Mouse (Mus musculus) testis, adult 2 months (tissue): ENCODE measurements at regions not wholly inside any gene's neighbourhood (a gene's known extent, or its start where the extent isn't known, plus 50 kb on each side); places are given as distances from the start of the nearest gene placed in this dataset.
"Not testable (repeated sequence)": the region's sequence is repeated elsewhere in the genome, so short reads cannot be mapped to it uniquely, and the experiment has no call there.

ENCODE experiments used
- H3K27ac ChIP-seq: fragments of 200-500 bp; 2 replicates; pipeline ENCODE4 v1.5.1; 2012; ENCODE audit warnings: low read depth, low read length; ENCODE audit not compliant: control insufficient read depth, insufficient read depth
- H3K27me3 ChIP-seq: fragments of 200-500 bp; 2 replicates; pipeline ENCODE4 v1.6.1; 2012; ENCODE audit warnings: mild to moderate bottlenecking, low read length, moderate library complexity; ENCODE audit not compliant: control insufficient read depth, insufficient read depth
- H3K36me3 ChIP-seq: fragments of 200-500 bp; 2 replicates; pipeline ENCODE4 v1.6.1; 2012; ENCODE audit warnings: mild to moderate bottlenecking, low read length; ENCODE audit not compliant: control insufficient read depth, insufficient read depth
- H3K4me1 ChIP-seq: fragments of 200-500 bp; 2 replicates; pipeline ENCODE4 v1.6.1; 2012; ENCODE audit warnings: low read length; ENCODE audit not compliant: control insufficient read depth, insufficient read depth
- H3K4me3 ChIP-seq: fragments of 200-500 bp; 2 replicates; pipeline ENCODE4 v1.5.1; 2012; ENCODE audit warnings: low read depth, mild to moderate bottlenecking, low read length, moderate library complexity, mixed read lengths; ENCODE audit not compliant: control insufficient read depth
- CTCF ChIP-seq: fragments of 200-500 bp; IDR thresholded peaks from 2 replicates; pipeline ENCODE4 v1.5.1; 2012; ENCODE audit warnings: low read depth, mild to moderate bottlenecking, inconsistent platforms, low read length, moderate library complexity; ENCODE audit not compliant: control insufficient read depth, insufficient read depth, insufficient replicate concordance
- POLR2A ChIP-seq: fragments of 200-500 bp; IDR thresholded peaks from 2 replicates; pipeline ENCODE4 v1.6.1; 2012; ENCODE audit warnings: low read depth, mild to moderate bottlenecking, inconsistent platforms, low read length, moderate library complexity; ENCODE audit not compliant: control insufficient read depth

DNA sequence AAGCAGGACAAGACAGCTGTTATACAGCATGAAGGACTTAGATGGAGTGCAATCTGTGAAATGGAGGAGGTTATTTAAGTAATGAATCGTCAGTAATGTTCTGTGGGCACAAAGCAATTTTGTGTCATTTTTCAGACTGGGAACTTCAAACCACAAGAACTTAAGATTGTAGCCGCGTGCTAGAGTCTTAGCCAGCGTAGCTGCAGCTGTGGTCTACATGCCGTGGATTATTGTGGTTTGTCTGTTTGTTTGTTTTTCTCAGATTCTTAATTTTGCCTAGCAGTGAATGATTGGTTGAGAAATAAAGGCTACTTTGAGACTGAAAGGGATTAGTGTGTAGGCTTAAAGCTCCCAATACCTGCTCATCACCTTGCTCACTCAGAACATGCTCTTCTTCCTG lies 348.1 kb downstream of the Sfmbt2 start:
- H3K27ac ChIP-seq: no peak overlapping the region
- TF ChIP-seq POLR2A: no peak
- TF ChIP-seq CTCF: no peak
- no peak overlapping the region for H3K4me3 ChIP-seq
- H3K36me3 ChIP-seq: no peaks in the 10 kb centered on the region
- no peaks in the 10 kb centered on the region for H3K4me1 ChIP-seq
- no peaks in the 10 kb centered on the region for H3K27me3 ChIP-seq

DNA sequence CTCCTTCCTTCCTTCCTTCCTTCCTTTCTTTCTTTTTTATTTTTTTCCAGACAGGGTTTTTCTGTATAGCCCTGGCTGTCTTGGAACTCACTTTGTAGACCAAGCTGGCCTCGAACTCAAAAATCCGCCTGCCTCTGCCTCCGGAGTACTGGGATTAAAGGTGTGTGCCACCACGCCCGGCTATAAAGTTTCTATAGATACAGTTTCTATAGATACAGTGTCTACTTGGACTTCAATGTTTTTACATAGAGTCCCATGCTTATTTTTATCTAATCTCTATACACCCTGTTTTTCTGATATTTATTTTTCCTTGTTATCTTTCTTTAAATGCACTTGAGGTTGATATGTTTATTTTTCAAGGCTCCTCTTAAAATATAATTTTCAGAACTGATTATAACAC lies 364.0 kb downstream of the Sfmbt2 start:
- not testable (repeated sequence) for H3K4me3 ChIP-seq, H3K27me3 ChIP-seq, H3K4me1 ChIP-seq, H3K27ac ChIP-seq, H3K36me3 ChIP-seq

DNA sequence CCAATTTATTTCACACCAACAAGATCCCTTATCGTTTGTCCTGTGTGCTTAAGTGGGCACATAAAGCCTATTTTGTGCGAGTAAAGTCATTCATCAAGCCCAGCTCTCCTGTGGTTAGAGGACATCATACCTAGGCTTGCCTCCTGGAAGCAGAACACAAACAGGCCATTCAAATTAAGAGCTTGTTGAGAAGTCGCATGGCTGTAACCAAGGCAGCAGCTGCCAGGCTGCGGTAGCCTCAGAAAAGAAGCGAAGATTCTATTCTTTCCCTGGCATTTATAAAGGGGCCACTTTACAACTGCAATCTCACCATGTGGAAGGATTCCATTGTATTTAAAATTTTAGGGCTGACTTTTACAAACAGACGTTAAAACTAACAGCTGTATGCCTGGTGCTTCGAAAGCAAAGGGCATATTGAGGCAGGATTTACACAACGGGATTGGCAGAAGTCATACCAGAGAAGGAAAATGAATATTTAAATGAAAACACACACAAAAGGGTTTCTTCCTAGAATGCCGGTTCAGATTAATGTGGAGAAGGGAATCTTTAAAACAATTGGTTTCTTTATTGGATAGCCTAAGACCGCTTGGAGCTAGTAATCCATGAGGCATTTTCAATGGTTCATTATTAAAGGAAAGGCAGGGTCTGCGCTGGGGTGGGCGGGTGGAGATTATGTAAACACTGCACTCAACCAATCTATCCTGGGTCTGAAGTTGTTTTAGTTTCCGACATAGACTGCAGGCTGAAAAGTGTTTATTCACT lies 366.6 kb downstream of the Sfmbt2 start:
- H3K27me3 ChIP-seq: no peaks in the 10 kb centered on the region
- no peak overlapping the region for H3K27ac ChIP-seq
- no peaks in the 10 kb centered on the region; the same call in 1 of the 2 replicates for H3K4me1 ChIP-seq
- H3K36me3 ChIP-seq: no peaks in the 10 kb centered on the region
- no peak for TF ChIP-seq CTCF
- TF ChIP-seq POLR2A: no peak
- H3K4me3 ChIP-seq: no peak overlapping the region

DNA sequence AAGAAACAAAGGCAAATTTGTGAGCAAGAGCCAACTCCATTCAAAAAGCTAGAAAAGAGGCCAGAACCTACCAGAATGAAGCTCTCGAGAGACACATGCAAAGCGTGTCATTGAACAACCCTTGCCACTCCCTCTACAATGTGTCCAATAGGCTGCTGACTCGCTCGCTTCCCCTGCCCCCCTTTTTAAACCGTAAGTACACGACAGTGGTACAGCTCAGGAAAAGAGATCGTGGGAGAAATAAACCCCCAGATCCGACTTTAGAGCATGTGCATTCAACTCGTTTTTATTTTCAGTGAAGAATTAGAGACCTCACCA lies 367.1 kb downstream of the Sfmbt2 start:
- H3K4me1 ChIP-seq: no peaks in the 10 kb centered on the region; the same call in 1 of the 2 replicates
- no peak overlapping the region for H3K27ac ChIP-seq
- H3K36me3 ChIP-seq: no peaks in the 10 kb centered on the region
- no peaks in the 10 kb centered on the region for H3K27me3 ChIP-seq
- TF ChIP-seq POLR2A (no peak), CTCF (no peak)
- no peak overlapping the region for H3K4me3 ChIP-seq

DNA sequence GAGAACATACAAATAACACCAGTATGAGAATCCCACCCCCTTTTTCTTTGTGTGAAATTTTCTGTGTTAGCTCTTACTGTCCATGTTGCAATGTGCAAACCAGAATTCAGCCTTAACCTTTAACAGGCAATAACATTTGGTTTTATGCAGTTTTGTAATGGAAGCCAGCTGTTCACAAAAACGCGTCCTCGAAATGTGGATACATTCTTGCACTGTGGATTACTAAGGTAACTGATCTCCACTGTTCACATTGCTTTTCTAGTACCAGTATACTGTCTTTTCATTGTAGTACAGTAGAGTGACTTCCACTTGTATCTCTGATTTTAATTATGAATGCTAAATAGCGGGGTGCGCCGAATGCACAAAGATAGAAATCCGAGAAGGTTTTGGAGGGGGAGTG lies 374.8 kb downstream of the Sfmbt2 start:
- Histone ChIP-seq H3K36me3 (no peaks in the 10 kb centered on the region), H3K27me3 (no peaks in the 10 kb centered on the region), H3K4me3 (no peak overlapping the region), H3K4me1 (no peaks in the 10 kb centered on the region), H3K27ac (no peak overlapping the region)
- TF ChIP-seq POLR2A (no peak), CTCF (no peak)

DNA sequence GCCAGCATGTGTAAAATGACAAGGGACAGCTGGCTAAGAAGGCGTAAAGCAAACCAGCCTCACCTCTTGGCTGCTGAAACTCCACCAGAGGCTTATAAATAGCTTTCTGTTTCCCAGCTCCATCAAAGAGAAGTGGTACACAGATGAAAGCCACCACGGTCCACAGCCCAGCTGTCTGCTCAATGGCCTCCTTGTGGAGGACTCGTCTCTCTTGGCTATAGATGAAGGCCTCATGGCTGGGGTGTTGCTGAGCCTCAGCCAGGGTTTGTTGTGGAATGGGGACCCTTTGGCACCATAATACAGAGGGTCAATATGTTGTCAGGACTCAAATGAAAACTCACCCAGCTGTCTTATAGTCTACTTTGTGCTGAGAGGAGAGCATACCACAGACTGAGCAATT lies 385.1 kb downstream of the Sfmbt2 start:
- H3K27me3 ChIP-seq: no peaks in the 10 kb centered on the region

DNA sequence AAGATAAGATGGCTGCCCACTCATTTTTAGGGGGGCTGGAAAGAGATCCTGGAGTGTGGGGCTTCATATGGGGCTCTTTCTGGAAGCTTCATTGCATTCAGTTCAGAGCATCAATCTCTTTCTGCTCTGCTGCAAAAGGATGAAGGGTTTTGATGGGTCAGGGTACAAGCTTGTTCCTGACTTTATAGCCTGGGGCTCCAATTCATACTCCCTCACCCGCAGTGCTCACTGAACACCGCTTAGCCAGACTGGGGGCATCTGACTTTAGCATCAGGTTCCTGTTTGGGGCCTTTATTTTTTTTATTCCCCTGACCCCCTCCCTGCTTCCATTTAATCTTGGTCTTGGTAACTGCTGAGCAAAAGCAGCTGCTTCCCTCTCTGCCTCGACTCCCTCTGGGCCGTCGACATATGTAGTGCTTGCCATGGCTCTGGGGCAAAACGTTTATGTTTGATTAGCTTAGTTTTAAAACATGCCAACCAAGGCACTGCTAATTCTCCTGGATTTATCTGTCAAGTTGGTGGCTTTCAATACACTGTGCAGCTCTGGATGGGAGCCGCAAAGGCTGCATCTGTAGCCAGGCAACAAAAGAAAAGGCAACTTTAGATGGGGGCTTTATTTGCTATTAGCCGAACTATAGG lies 387.0 kb downstream of the Sfmbt2 start:
- TF ChIP-seq CTCF (no peak), POLR2A (no peak)
- Histone ChIP-seq H3K27me3 (no peaks in the 10 kb centered on the region), H3K27ac (no peak overlapping the region), H3K36me3 (no peaks in the 10 kb centered on the region), H3K4me3 (no peak overlapping the region), H3K4me1 (no peaks in the 10 kb centered on the region)

More for the DNA sequence above, 385.1 kb downstream of the Sfmbt2 start:
- no peak overlapping the region for H3K4me3 ChIP-seq
- no peaks in the 10 kb centered on the region for H3K36me3 ChIP-seq
- H3K4me1 ChIP-seq: no peaks in the 10 kb centered on the region
- TF ChIP-seq POLR2A (no peak), CTCF (no peak)
- no peak overlapping the region for H3K27ac ChIP-seq
